Mouse (Mus musculus) hindbrain, embryonic 16.5 days (tissue): ENCODE measurements around the gene Bnip2. TPM values are rescaled to one million over a fixed set of nuclear protein-coding genes. Genes with fewer than 3 reads are reported as not detected.

Source experiments
- ATAC-seq: fragments of 200-750 bp; cut with Nextera tagmentation; 2 replicates; pipeline ENCODE4 v1.8.0; 2017; ENCODE audit warnings: moderate TSS enrichment, moderate library complexity
- H3K27ac ChIP-seq: fragments of 300-500 bp; sonication (generic); 2 replicates; pipeline ENCODE4 v1.5.1; 2014; ENCODE audit warnings: low read depth, mild to moderate bottlenecking, control low read depth, low read length, moderate library complexity
- H3K27me3 ChIP-seq: fragments of 300-500 bp; sonication (generic); replicated peaks from 2 replicates; pipeline ENCODE4 v1.6.1; 2014; ENCODE audit warnings: low read length; ENCODE audit not compliant: control insufficient read depth, insufficient read depth
- H3K36me3 ChIP-seq: fragments of 300-500 bp; sonication (generic); 2 replicates; pipeline ENCODE4 v1.6.1; 2014; ENCODE audit warnings: mild to moderate bottlenecking, low read length, moderate library complexity, mixed read lengths; ENCODE audit not compliant: control insufficient read depth, insufficient read depth
- H3K4me1 ChIP-seq: fragments of 300-500 bp; sonication (generic); 2 replicates; pipeline ENCODE4 v1.6.1; 2014; ENCODE audit warnings: low read depth, low read length; ENCODE audit not compliant: control insufficient read depth, insufficient read depth
- H3K4me2 ChIP-seq: fragments of 300-500 bp; sonication (generic); 2 replicates; pipeline ENCODE4 v1.6.1; 2014; ENCODE audit warnings: mild to moderate bottlenecking, low read length, control low read depth, moderate library complexity
- H3K4me3 ChIP-seq: fragments of 300-500 bp; sonication (generic); 2 replicates; pipeline ENCODE4 v1.5.1; 2014; ENCODE audit warnings: mild to moderate bottlenecking, low read length, control low read depth, moderate library complexity
- H3K9ac ChIP-seq: fragments of 300-500 bp; sonication (generic); 2 replicates; pipeline ENCODE4 v1.6.1; 2014; ENCODE audit warnings: low read depth, mild to moderate bottlenecking, control low read depth, low read length, moderate library complexity
- H3K9me3 ChIP-seq: fragments of 300-500 bp; sonication (generic); 2 replicates; pipeline ENCODE4 v1.6.1; 2014; ENCODE audit warnings: mild to moderate bottlenecking, low read length, moderate library complexity; ENCODE audit not compliant: control insufficient read depth
- WGBS: fragments of 180-500 bp; shearing (Covaris S2); extraction: QIAGEN DNeasy Blood & Tissue Kit; methylation state at CpG from one replicate; pipeline ENCODE4 v1.1.7; 2014; 5-methylcytosine and 5-hydroxymethylcytosine counted together
- polyA plus RNA-seq: library from polyadenylated mRNA; unstranded; fragments of >200 nt; fragmentation: Nextera tagmentation; extraction: Ambion mirVana; gene quantifications from 2 replicates; pipeline ENCODE4 v1.2.1, GENCODE M21; 2015

Gene Bnip2
- polyA plus RNA-seq, 1 experiment from 2014 or later, result 61.7 TPM

DNA sequence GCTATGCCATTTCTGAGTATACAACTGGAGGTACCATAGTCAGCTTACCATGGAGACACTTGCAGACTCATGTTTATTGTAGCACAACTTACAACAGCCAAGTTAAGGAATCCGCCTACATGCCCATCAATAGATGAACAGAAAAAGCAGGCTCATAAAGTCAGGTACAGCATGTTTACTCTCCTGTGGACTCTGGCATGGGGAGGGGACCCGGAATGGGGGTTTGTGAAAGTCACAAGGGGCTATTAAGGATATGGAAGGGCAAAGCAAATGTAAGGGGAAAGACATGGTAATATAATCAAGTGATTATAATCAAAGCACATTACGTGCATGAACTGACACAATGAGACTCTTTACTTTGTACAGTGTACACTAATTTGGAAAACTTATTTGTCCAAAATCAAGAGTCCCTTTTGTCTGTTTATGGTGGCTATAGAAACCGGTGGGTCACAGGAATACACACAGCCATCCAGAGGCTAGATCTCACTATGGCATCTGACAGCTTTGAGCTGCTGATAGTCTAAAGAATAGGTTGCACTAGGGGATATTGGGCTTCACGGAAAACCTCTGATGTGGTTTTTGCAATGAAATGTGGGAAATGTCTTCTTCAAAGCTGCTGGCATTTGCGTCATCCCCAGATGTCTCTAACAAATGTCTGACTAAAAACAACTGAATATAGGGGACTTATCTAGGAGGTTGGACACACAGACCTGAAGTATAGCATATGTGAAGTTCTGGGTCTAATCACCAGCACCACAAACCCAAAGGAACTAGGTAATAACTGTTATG, 50.5 kb downstream of the Bnip2 start:
- H3K36me3 ChIP-seq, result no peaks in the 10 kb centered on the region
- H3K4me1 ChIP-seq, result no peaks in the 10 kb centered on the region
- no peak overlapping the region for H3K9ac ChIP-seq
- no peak overlapping the region for H3K4me3 ChIP-seq
- H3K27ac ChIP-seq, result no peak overlapping the region
- no peaks in the 10 kb centered on the region for H3K9me3 ChIP-seq
- no peaks in the 10 kb centered on the region for H3K27me3 ChIP-seq
- H3K4me2 ChIP-seq, result no peak overlapping the region
- ATAC-seq, result no peak
- WGBS, result 86% methylated on average over 6 of the region's 6 CpGs

DNA sequence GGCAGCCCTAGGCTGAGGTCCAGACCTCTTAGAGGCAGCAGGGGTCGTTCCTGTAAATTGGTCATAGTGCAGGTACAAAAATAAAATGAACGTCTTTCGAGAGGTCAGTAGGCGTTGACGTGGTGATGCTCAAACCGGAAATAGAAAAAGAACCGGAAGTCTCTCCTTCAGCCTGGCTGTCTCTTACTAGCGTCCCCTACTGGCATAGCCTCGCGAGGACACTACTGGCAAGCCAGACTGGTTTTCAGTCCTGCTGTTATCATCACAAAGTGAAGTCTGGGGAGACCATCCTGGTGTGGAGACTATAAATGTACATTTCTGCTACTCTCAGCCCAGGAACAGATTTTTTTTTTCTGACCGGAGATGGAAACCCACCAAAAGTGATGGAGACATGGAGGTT, 51.3 kb downstream of the Bnip2 start:
- 88% methylated on average over 11 of the region's 11 CpGs for WGBS
- Histone ChIP-seq H3K27me3 (no peaks in the 10 kb centered on the region), H3K27ac (no peak overlapping the region), H3K4me3 (no peak overlapping the region), H3K9me3 (no peaks in the 10 kb centered on the region), H3K4me2 (no peak overlapping the region), H3K36me3 (no peaks in the 10 kb centered on the region), H3K9ac (no peak overlapping the region), H3K4me1 (no peaks in the 10 kb centered on the region)
- ATAC-seq, result no peak

DNA sequence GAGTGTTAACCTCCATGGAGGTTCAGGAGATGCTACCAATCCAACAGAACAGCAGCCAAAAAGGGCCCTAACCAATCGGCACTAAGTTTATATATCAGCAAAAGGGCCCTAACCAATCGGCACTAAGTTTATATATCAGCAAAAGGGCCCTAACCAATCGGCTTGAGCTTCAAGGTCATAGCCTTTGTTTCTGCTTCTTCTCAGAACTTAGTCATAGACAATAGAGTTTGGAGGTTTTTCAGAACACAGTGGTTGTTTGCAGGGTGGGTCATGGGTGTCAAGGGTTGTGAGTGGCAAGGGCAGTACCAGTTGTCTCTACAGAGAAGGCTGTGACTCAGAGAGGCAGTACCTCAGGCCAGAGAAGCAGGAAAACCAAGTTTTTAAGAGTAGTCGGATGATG, 52.9 kb downstream of the Bnip2 start:
- no peaks in the 10 kb centered on the region for H3K4me1 ChIP-seq
- H3K36me3 ChIP-seq, result no peaks in the 10 kb centered on the region
- no peaks in the 10 kb centered on the region for H3K27me3 ChIP-seq
- H3K27ac ChIP-seq, result no peak overlapping the region
- H3K4me3 ChIP-seq, result no peak overlapping the region
- H3K9me3 ChIP-seq, result no peaks in the 10 kb centered on the region
- WGBS, result 96% methylated on average over 4 of the region's 4 CpGs
- no peak for ATAC-seq
- H3K4me2 ChIP-seq, result no peak overlapping the region
- H3K9ac ChIP-seq, result no peak overlapping the region

GRCm38 (mm10) chr9:70042935-70043334, 53.7 kb downstream of the Bnip2 start:
- H3K27ac ChIP-seq, result no peak overlapping the region
- 70% methylated on average over 1 of the region's 1 CpGs for whole genome bisulfite sequencing
- ATAC-seq, result no peak
- H3K4me2 ChIP-seq, result no peak overlapping the region
- H3K36me3 ChIP-seq, result no peaks in the 10 kb centered on the region
- H3K4me1 ChIP-seq, result no peaks in the 10 kb centered on the region
- H3K27me3 ChIP-seq, result no peaks in the 10 kb centered on the region
- H3K9ac ChIP-seq, result no peak overlapping the region
- no peak overlapping the region for H3K4me3 ChIP-seq
- H3K9me3 ChIP-seq, result no peaks in the 10 kb centered on the region

- Histone ChIP-seq H3K4me2 (no peak overlapping the region), H3K9ac (no peak overlapping the region), H3K27me3 (no peaks in the 10 kb centered on the region), H3K4me3 (no peak overlapping the region), H3K36me3 (no peaks in the 10 kb centered on the region), H3K27ac (no peak overlapping the region), H3K4me1 (no peaks in the 10 kb centered on the region), H3K9me3 (no peaks in the 10 kb centered on the region)
- ATAC-seq, result no peak
- 88% methylated on average over 2 of the region's 2 CpGs for WGBS
These were observed 55.6 kb downstream of the Bnip2 start for GRCm38 (mm10) chr9:70044865-70045264.

DNA sequence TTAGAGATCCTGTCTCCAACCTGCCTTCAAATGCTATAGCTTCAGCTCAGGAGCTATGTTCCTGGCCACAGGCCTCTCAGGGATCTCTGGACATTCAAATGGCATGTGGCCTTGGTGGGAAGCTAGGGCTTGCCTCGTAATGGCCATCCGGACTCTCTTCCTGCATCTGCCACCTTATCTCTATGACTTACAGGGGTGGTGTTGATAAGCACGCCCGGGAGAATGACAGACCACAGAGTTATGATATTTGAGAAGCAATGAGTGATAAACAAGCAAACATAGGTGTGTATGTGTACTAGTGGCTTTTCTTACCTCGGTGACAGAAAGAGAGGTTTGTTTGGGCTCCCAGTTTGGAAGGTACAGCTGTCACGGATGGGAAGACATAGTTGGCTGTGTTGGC, 57.0 kb downstream of the Bnip2 start:
- WGBS, result 92% methylated on average over 6 of the region's 6 CpGs
- Histone ChIP-seq H3K27ac (no peak overlapping the region), H3K9ac (no peak overlapping the region), H3K4me1 (no peaks in the 10 kb centered on the region), H3K36me3 (no peaks in the 10 kb centered on the region), H3K4me2 (no peak overlapping the region), H3K4me3 (no peak overlapping the region), H3K27me3 (no peaks in the 10 kb centered on the region), H3K9me3 (no peaks in the 10 kb centered on the region)
- ATAC-seq, result no peak

DNA sequence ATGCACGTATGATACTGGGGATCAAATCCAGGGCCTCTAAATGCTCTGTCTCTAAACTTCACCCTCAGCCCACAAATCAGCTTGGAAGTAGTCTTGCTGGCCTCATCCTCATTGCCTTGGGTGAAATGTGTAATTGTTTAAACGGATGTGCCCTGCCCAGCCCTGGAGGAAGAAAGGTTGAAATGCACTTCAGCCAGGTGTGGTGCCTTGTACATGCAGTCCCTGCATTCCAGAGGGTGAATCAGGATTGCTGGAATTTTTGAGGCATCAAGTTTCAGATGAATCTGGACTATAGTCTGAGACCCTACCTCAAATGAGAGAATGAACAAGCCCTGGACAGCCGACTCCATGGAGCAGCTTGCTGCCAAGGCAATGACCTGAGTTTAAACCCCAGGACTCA, 58.6 kb downstream of the Bnip2 start:
- Histone ChIP-seq H3K27me3 (no peaks in the 10 kb centered on the region), H3K9me3 (no peaks in the 10 kb centered on the region), H3K4me1 (no peaks in the 10 kb centered on the region), H3K4me3 (no peak overlapping the region), H3K27ac (no peak overlapping the region), H3K4me2 (no peak overlapping the region), H3K36me3 (no peaks in the 10 kb centered on the region), H3K9ac (no peak overlapping the region)
- WGBS, result 66% methylated on average over 3 of the region's 3 CpGs
- ATAC-seq, result no peak

GRCm38 (mm10) chr9:70048280-70048679, 59.0 kb downstream of the Bnip2 start:
- Histone ChIP-seq H3K27me3 (no peaks in the 10 kb centered on the region), H3K27ac (no peak overlapping the region), H3K36me3 (no peaks in the 10 kb centered on the region), H3K9me3 (no peaks in the 10 kb centered on the region), H3K9ac (no peak overlapping the region), H3K4me2 (no peak overlapping the region), H3K4me1 (no peaks in the 10 kb centered on the region), H3K4me3 (no peak overlapping the region)
- WGBS, result 55% methylated on average over 5 of the region's 5 CpGs
- ATAC-seq, result no peak

- no peaks in the 10 kb centered on the region for H3K27me3 ChIP-seq
- no peak overlapping the region for H3K9ac ChIP-seq
- no peaks in the 10 kb centered on the region for H3K9me3 ChIP-seq
- no peak overlapping the region for H3K4me2 ChIP-seq
- H3K4me1 ChIP-seq, result no peaks in the 10 kb centered on the region
- no peak overlapping the region for H3K27ac ChIP-seq
- WGBS, result 58% methylated on average over 6 of the region's 6 CpGs
- H3K4me3 ChIP-seq, result no peak overlapping the region
- H3K36me3 ChIP-seq, result no peaks in the 10 kb centered on the region
- no peak for ATAC-seq
These were observed 59.6 kb downstream of the Bnip2 start for GRCm38 (mm10) chr9:70048751-70049415.
